Mouse (Mus musculus): ENCODE measurements around the gene Smpx. TPM values are rescaled to one million over a fixed set of nuclear protein-coding genes. Genes with fewer than 3 reads are reported as not detected.

The Smpx gene
- total and polyA plus RNA-seq, 3 experiments, result 194 to 358 (median 347) TPM

- peak in 1 of 2 experiments; percentile 3 for DNase-seq
- no peak overlapping the region for H3K4me3 ChIP-seq
- H3K27me3 ChIP-seq (ENCODE audit: control insufficient read depth, insufficient read depth, low read length), result no peaks in the 10 kb centered on the region
- H3K79me2 ChIP-seq (replicated peaks; ENCODE audit: control insufficient read depth, insufficient read depth, low read length), result no peaks in the 10 kb centered on the region
- TF ChIP-seq POLR2A (IDR thresholded peaks at IDR 0.05; ENCODE audit: insufficient read depth, low read depth, low read length), result no peak
- TF ChIP-seq EP300 (IDR thresholded peaks at IDR 0.05; ENCODE audit: insufficient read depth, low read depth, low read length), result no peak
- TF ChIP-seq CTCF (IDR thresholded peaks at IDR 0.05), result no peak
- no peaks in the 10 kb centered on the region for H3K36me3 ChIP-seq (ENCODE audit: control insufficient read depth, insufficient read depth, low read length)
- intact Hi-C loops (cut with DNase I), result no loop called here
- no peaks in the 10 kb centered on the region; the same call in 1 of the 2 replicates for H3K4me1 ChIP-seq (ENCODE audit: control insufficient read depth, insufficient read depth, low read length)
- H3K9ac ChIP-seq (ENCODE audit: low read depth, low read length), result no peak overlapping the region
- no peak overlapping the region; the same call in 1 of the 2 replicates for H3K27ac ChIP-seq
- 40% methylated on average over 5 of the region's 5 CpGs for WGBS
Observed at GRCm38 (mm10) chrX:157697591-157698135, 1.0 kb upstream of the Smpx start.

- H3K79me2 ChIP-seq (replicated peaks; ENCODE audit: control insufficient read depth, insufficient read depth, low read length), result no peaks in the 10 kb centered on the region
- H3K4me1 ChIP-seq (ENCODE audit: control insufficient read depth, insufficient read depth, low read length), result no peaks in the 10 kb centered on the region
- no peak overlapping the region for H3K9ac ChIP-seq (ENCODE audit: low read depth, low read length)
- no peak overlapping the region for H3K4me3 ChIP-seq
- no peak for TF ChIP-seq CTCF (IDR thresholded peaks at IDR 0.05)
- no peak for TF ChIP-seq EP300 (IDR thresholded peaks at IDR 0.05; ENCODE audit: insufficient read depth, low read depth, low read length)
- TF ChIP-seq POLR2A (IDR thresholded peaks at IDR 0.05; ENCODE audit: insufficient read depth, low read depth, low read length), result no peak
- no peak for DNase-seq
- no peak overlapping the region for H3K27ac ChIP-seq
- intact Hi-C loops (cut with DNase I), result no loop called here
- no peaks in the 10 kb centered on the region for H3K27me3 ChIP-seq (ENCODE audit: control insufficient read depth, insufficient read depth, low read length)
- 55% methylated on average over 2 of the region's 2 CpGs for WGBS
- no peaks in the 10 kb centered on the region; the same call in 1 of the 2 replicates for H3K36me3 ChIP-seq (ENCODE audit: control insufficient read depth, insufficient read depth, low read length)
Observed at GRCm38 (mm10) chrX:157707236-157707635, 8.5 kb downstream of the Smpx start.

- no peak for TF ChIP-seq CTCF (IDR thresholded peaks at IDR 0.05)
- TF ChIP-seq POLR2A (IDR thresholded peaks at IDR 0.05; ENCODE audit: insufficient read depth, low read depth, low read length), result no peak
- TF ChIP-seq EP300 (IDR thresholded peaks at IDR 0.05; ENCODE audit: insufficient read depth, low read depth, low read length), result no peak
- Histone ChIP-seq H3K36me3 (ENCODE audit: control insufficient read depth, insufficient read depth, low read length) (no peaks in the 10 kb centered on the region; the same call in 1 of the 2 replicates), H3K4me3 (no peak overlapping the region), H3K27me3 (ENCODE audit: control insufficient read depth, insufficient read depth, low read length) (no peaks in the 10 kb centered on the region), H3K27ac (no peak overlapping the region), H3K9ac (ENCODE audit: low read depth, low read length) (no peak overlapping the region), H3K79me2 (replicated peaks; ENCODE audit: control insufficient read depth, insufficient read depth, low read length) (no peaks in the 10 kb centered on the region), H3K4me1 (ENCODE audit: control insufficient read depth, insufficient read depth, low read length) (no peaks in the 10 kb centered on the region)
- WGBS, result 46% methylated on average over 4 of the region's 4 CpGs
- DNase-seq, result no peak
- intact Hi-C loops (cut with DNase I), result no loop called here
Observed at GRCm38 (mm10) chrX:157708616-157709280, 10.0 kb downstream of the Smpx start.

GRCm38 (mm10) chrX:157719907-157720306 is 21.2 kb downstream of the Smpx start:
- H3K27ac ChIP-seq, result no peak overlapping the region
- no peaks in the 10 kb centered on the region for H3K79me2 ChIP-seq (replicated peaks; ENCODE audit: control insufficient read depth, insufficient read depth, low read length)
- no peaks in the 10 kb centered on the region for H3K36me3 ChIP-seq (ENCODE audit: control insufficient read depth, insufficient read depth, low read length)
- intact Hi-C loops (cut with DNase I), result no loop called here
- no peak overlapping the region for H3K4me3 ChIP-seq
- DNase-seq, result no peak
- WGBS, result 56% methylated on average over 3 of the region's 3 CpGs
- TF ChIP-seq EP300 (IDR thresholded peaks at IDR 0.05; ENCODE audit: insufficient read depth, low read depth, low read length) (no peak), CTCF (IDR thresholded peaks at IDR 0.05) (no peak), POLR2A (IDR thresholded peaks at IDR 0.05; ENCODE audit: insufficient read depth, low read depth, low read length) (no peak)
- no peaks in the 10 kb centered on the region for H3K27me3 ChIP-seq (ENCODE audit: control insufficient read depth, insufficient read depth, low read length)
- no peaks in the 10 kb centered on the region for H3K4me1 ChIP-seq (ENCODE audit: control insufficient read depth, insufficient read depth, low read length)
- no peak overlapping the region for H3K9ac ChIP-seq (ENCODE audit: low read depth, low read length)

GRCm38 (mm10) chrX:157730622-157731341 is 32.1 kb downstream of the Smpx start:
- no peaks in the 10 kb centered on the region for H3K27me3 ChIP-seq (ENCODE audit: control insufficient read depth, insufficient read depth, low read length)
- H3K4me3 ChIP-seq, result no peak overlapping the region
- no peaks in the 10 kb centered on the region for H3K36me3 ChIP-seq (ENCODE audit: control insufficient read depth, insufficient read depth, low read length)
- H3K27ac ChIP-seq, result no peak overlapping the region
- no peak overlapping the region for H3K9ac ChIP-seq (ENCODE audit: low read depth, low read length)
- DNase-seq, result no peak
- TF ChIP-seq CTCF (IDR thresholded peaks at IDR 0.05) (no peak), EP300 (IDR thresholded peaks at IDR 0.05; ENCODE audit: insufficient read depth, low read depth, low read length) (no peak), POLR2A (IDR thresholded peaks at IDR 0.05; ENCODE audit: insufficient read depth, low read depth, low read length) (no peak)
- intact Hi-C loops (cut with DNase I), result loop anchor here (5.0 to 10.0 kb wide), 2 partner anchors 304 to 882 kb away; no protein-coding TSS in a partner anchor
- WGBS, result 41% methylated on average over 7 of the region's 7 CpGs
- no peaks in the 10 kb centered on the region for H3K79me2 ChIP-seq (replicated peaks; ENCODE audit: control insufficient read depth, insufficient read depth, low read length)
- peaks cover 1% of the 10 kb centered on the region; the same call in 1 of the 2 replicates for H3K4me1 ChIP-seq (ENCODE audit: control insufficient read depth, insufficient read depth, low read length)

Data from heart, adult 2 months (tissue).